ENCODE assay signal across 1 mouse cellular context in genomic region chr8:120679629-120680387, GRCm38 (mm10).
TF ChIP-seq lines count a peak whose summit lies in the region.

No protein-coding gene starts in this region.

TF ChIP-seq in MEL, 35 proteins besides CTCF, POLR2A, EP300 and RAD21:
- 0 out of 2 replicates have a peak, but pooled peaks have one; percentile 30 for TF ChIP-seq HCFC1 (IDR thresholded peaks at IDR 0.05; ENCODE audit: low read depth, low read length)
- no peak for TF ChIP-seq MEF2A (IDR thresholded peaks at IDR 0.05; ENCODE audit: extremely low read depth, insufficient replicate concordance, low read depth, low read length, poor library complexity, severe bottlenecking)
- peak; percentile 80 for TF ChIP-seq GATA1 (IDR thresholded peaks at IDR 0.05; ENCODE audit: low read depth, low read length)
- no peak for TF ChIP-seq ZKSCAN1 (IDR thresholded peaks at IDR 0.05; ENCODE audit: low read depth, low read length)
- TF ChIP-seq TCF12 (IDR thresholded peaks at IDR 0.05; ENCODE audit: low read depth, low read length) = 0 out of 2 replicates have a peak, but pooled peaks have one; percentile 8
- peak; percentile 52; the same call in 1 of the 2 replicates for TF ChIP-seq SIN3A (IDR thresholded peaks at IDR 0.05; ENCODE audit: low read length)
- 0 out of 2 replicates have a peak, but pooled peaks have one; percentile 13 for TF ChIP-seq TAL1 (IDR thresholded peaks at IDR 0.05; ENCODE audit: low read length)
- TF ChIP-seq CHD2 (IDR thresholded peaks at IDR 0.05; ENCODE audit: low read length) = no peak
- TF ChIP-seq RCOR1 (IDR thresholded peaks at IDR 0.05; ENCODE audit: low read depth, low read length) = no peak
- peak; percentile 41; the same call in 1 of the 2 replicates for TF ChIP-seq MAZ (IDR thresholded peaks at IDR 0.05; ENCODE audit: low read depth, low read length)
- 0 out of 2 replicates have a peak, but pooled peaks have one; percentile 2 for TF ChIP-seq ZNF384 (IDR thresholded peaks at IDR 0.05; ENCODE audit: low read depth, low read length)
- TF ChIP-seq MAFK (IDR thresholded peaks at IDR 0.05; ENCODE audit: borderline replicate concordance, low read depth, low read length) = no peak
- peak; percentile 92 for TF ChIP-seq MAX (IDR thresholded peaks at IDR 0.05; ENCODE audit: low read length)
- no peak for TF ChIP-seq BHLHE40 (IDR thresholded peaks at IDR 0.05; ENCODE audit: borderline replicate concordance, low read depth, low read length)
- no peak for TF ChIP-seq NELFE (IDR thresholded peaks at IDR 0.05; ENCODE audit: low read depth, low read length)
